Mouse (Mus musculus) G1E (cell line): ENCODE measurements at regions not wholly inside any gene's neighbourhood (a gene's known extent, or its start where the extent isn't known, plus 50 kb on each side); places are given as distances from the start of the nearest gene placed in this dataset.

Experiments used
- ATAC-seq: 2 replicates; pipeline ENCODE4 v1.8.0; 2016; ENCODE audit warnings: mild to moderate bottlenecking; ENCODE audit not compliant: insufficient number of reproducible peaks, poor library complexity, low FRiP score, severe bottlenecking; ENCODE audit errors: extremely low read depth
- DNase-seq: peaks from one replicate; pipeline ENCODE4 v3.0.0; 2012; ENCODE audit warnings: low spot score
- H3K27me3 ChIP-seq: 2 replicates; pipeline ENCODE4 v1.6.1; 2012; ENCODE audit warnings: mild to moderate bottlenecking, low read length, inconsistent platforms; ENCODE audit not compliant: insufficient read depth
- H3K36me3 ChIP-seq: replicated peaks from 2 replicates; pipeline ENCODE3; 2012; ENCODE audit warnings: mild to moderate bottlenecking, inconsistent platforms
- H3K4me1 ChIP-seq: 2 replicates; pipeline ENCODE4 v1.6.1; 2012; ENCODE audit warnings: low read depth, low read length, inconsistent platforms, mixed read lengths; ENCODE audit not compliant: insufficient read depth
- H3K4me3 ChIP-seq: 2 replicates; pipeline ENCODE4 v1.5.1; 2012; ENCODE audit warnings: low read depth, mild to moderate bottlenecking, inconsistent platforms, low read length, moderate library complexity, mixed read lengths
- H3K9me3 ChIP-seq: replicated peaks from 2 replicates; pipeline ENCODE4 v1.6.1; 2012; ENCODE audit warnings: inconsistent platforms
- CTCF ChIP-seq: IDR thresholded peaks from 2 replicates; pipeline ENCODE4 v1.5.1; 2012; ENCODE audit warnings: low read depth, low read length, inconsistent platforms, mixed read lengths
- GATA1 ChIP-seq: IDR thresholded peaks from 2 replicates; pipeline ENCODE4 v1.6.1; 2012; ENCODE audit warnings: borderline replicate concordance, low read length, inconsistent platforms, mixed read lengths
- GATA2 ChIP-seq: IDR thresholded peaks from 2 replicates; pipeline ENCODE4 v1.6.1; 2012; ENCODE audit warnings: low read depth, low read length, inconsistent platforms, borderline replicate concordance
- POLR2AphosphoS5 ChIP-seq: IDR thresholded peaks from 2 replicates; pipeline ENCODE4 v1.6.1; 2012; ENCODE audit warnings: low read depth, low read length, inconsistent platforms; ENCODE audit not compliant: insufficient replicate concordance
- TAL1 ChIP-seq: conservative IDR thresholded peaks from 2 replicates; pipeline ENCODE4 v1.6.1; 2012; ENCODE audit warnings: low read depth, low read length, inconsistent platforms, mixed read lengths

DNA sequence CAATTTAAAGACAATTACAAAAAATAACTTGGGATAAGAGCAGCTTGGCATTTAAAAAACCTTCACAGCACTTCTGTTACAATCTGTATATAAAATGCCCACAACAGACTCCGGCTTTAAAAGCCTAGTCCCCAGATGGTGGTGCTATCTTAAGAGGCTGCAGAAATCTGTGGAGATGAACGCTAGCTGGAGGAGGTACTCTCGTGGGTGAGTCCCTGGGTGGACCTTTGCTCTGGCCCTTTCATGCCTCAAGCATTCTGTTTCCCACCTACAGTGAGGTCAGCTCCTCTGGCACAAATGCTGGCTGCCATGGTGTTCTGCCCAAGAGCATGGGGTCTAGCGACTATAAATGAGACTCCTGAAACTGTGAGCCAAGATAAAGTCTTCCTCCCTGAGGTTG is 280.6 kb upstream of the 9630041A04Rik start:
- Histone ChIP-seq H3K27me3 (no peaks in the 10 kb centered on the region), H3K4me1 (no peaks in the 10 kb centered on the region), H3K36me3 (no peaks in the 10 kb centered on the region), H3K9me3 (peaks cover 28% of the 10 kb centered on the region), H3K4me3 (no peak overlapping the region)
- no peak for ATAC-seq
- no peak for TF ChIP-seq CTCF
- TF ChIP-seq POLR2AphosphoS5 = no peak
- no peak for TF ChIP-seq GATA1
- no peak for TF ChIP-seq GATA2
- no peak for TF ChIP-seq TAL1
- no peak for DNase-seq

DNA sequence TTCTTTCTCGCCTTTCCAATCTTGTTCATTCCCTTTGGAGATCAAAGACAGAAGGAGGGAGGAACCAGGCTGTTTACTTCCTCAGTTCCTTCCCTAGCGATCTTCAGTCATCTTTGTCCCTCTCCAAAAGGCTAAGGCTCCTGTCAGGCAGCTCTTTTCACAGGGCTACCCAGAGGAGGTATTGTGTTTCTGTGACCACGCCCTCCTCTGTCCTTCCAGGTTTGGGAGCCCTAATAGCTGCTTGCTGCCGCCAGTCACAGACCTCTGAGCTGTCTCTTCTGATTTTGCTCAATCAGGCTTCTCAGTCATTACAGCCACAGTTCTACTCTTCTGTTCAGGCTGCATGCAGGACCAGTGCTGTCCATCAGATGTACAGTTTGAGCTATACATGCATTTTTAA is 290.9 kb upstream of the 9630041A04Rik start:
- Histone ChIP-seq H3K9me3 (peaks cover 32% of the 10 kb centered on the region), H3K27me3 (no peaks in the 10 kb centered on the region), H3K36me3 (no peaks in the 10 kb centered on the region), H3K4me1 (no peaks in the 10 kb centered on the region), H3K4me3 (no peak overlapping the region)
- TF ChIP-seq TAL1 (no peak), GATA2 (no peak), POLR2AphosphoS5 (no peak), GATA1 (no peak), CTCF (no peak)
- DNase-seq (no peak), ATAC-seq (no peak)

DNA sequence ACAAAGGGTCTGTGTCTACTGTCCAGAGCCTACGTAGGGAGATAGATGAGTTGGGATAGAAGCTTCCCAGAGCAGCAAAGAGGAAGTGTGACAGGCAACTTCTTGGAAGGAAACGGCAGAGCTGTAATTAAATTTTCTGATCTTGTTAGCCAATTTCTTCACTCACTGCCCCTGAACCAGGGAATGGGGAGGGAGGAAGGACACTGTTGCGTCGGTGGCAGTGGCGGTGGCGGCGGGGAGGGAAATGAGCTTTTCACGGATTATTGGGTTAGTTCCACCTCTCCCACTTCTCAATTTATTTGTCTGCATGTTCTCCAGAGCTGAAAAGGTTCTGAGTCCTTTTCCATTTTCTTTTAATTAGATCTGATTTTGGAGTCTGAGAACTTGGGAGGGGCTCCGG is 298.4 kb upstream of the 9630041A04Rik start:
- Histone ChIP-seq H3K9me3 (peaks cover 57% of the 10 kb centered on the region), H3K4me1 (no peaks in the 10 kb centered on the region), H3K4me3 (no peak overlapping the region), H3K36me3 (no peaks in the 10 kb centered on the region), H3K27me3 (no peaks in the 10 kb centered on the region)
- DNase-seq (no peak), ATAC-seq (no peak)
- TF ChIP-seq CTCF (no peak), TAL1 (no peak), GATA1 (no peak), POLR2AphosphoS5 (no peak), GATA2 (no peak)

- Histone ChIP-seq H3K4me1 (no peaks in the 10 kb centered on the region), H3K9me3 (peaks cover 51% of the 10 kb centered on the region), H3K27me3 (no peaks in the 10 kb centered on the region), H3K4me3 (no peak overlapping the region), H3K36me3 (no peaks in the 10 kb centered on the region)
- TF ChIP-seq GATA1 (no peak), POLR2AphosphoS5 (no peak), GATA2 (no peak), CTCF (no peak), TAL1 (no peak)
- ATAC-seq (no peak), DNase-seq (no peak)
Measured at GRCm38 (mm10) chr9:101559366-101559765, 302.3 kb upstream of the 9630041A04Rik start.

DNA sequence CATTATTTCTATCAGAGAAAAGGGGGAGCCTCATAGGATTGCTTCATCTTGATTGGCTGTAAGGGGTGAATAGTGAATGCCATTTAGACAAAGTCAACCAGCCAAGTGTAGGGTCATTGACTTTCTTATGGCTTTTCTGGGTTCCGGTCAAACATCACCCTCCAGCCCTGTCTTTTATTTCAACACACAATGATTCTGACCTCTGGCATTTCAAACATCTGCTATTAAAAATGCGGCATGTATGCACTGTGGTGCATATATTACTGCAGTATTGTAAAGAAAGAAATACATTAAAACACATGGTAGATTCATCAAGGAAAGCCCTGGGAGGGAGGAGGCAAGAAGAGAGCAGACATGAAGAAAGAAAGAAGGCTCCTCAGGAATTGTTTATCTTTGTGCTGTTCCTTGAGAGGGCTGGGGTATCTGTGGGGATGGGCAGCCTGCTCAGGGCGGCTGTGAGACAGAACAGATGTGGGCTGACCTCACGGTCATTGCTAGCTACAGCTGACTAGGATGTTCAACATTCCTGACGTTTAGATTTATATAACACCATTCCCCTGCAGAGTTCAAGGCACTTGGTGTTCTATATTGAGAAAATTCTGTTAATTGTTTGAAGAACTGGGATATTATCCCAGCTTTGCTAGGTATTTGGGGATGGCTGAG is 303.5 kb upstream of the Ppp2r3a start:
- Histone ChIP-seq H3K4me3 (no peak overlapping the region), H3K36me3 (no peaks in the 10 kb centered on the region), H3K27me3 (no peaks in the 10 kb centered on the region), H3K9me3 (peaks cover 55% of the 10 kb centered on the region), H3K4me1 (no peaks in the 10 kb centered on the region)
- DNase-seq = no peak
- no peak for ATAC-seq
- TF ChIP-seq TAL1 = no peak
- TF ChIP-seq GATA1 = no peak
- TF ChIP-seq GATA2 = no peak
- TF ChIP-seq POLR2AphosphoS5 = no peak
- TF ChIP-seq CTCF = no peak

DNA sequence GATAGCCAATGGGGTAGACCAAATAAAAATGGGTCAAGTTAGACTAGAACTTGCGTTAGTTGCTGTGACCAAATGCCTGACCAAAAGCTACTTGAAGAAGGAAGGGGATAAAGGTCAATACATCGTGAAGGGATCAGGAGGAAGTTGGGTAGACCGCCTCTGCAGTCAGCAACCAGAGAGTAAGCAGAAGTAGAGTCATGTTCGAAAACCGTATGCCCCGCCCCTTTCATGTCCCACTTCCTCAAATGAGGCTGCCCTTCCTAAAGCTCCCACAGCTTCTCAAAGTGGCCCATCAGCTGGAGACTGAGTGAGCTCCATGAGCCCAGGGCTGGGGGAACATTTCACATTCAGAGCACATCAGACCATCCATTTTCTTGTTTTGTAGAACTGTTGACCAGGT is 301.2 kb upstream of the Ppp2r3a start:
- Histone ChIP-seq H3K36me3 (no peaks in the 10 kb centered on the region), H3K4me1 (no peaks in the 10 kb centered on the region), H3K27me3 (no peaks in the 10 kb centered on the region), H3K9me3 (peaks cover 45% of the 10 kb centered on the region), H3K4me3 (no peak overlapping the region)
- DNase-seq = no peak
- TF ChIP-seq TAL1 (no peak), CTCF (no peak), GATA2 (no peak), POLR2AphosphoS5 (no peak), GATA1 (no peak)
- no peak for ATAC-seq

DNA sequence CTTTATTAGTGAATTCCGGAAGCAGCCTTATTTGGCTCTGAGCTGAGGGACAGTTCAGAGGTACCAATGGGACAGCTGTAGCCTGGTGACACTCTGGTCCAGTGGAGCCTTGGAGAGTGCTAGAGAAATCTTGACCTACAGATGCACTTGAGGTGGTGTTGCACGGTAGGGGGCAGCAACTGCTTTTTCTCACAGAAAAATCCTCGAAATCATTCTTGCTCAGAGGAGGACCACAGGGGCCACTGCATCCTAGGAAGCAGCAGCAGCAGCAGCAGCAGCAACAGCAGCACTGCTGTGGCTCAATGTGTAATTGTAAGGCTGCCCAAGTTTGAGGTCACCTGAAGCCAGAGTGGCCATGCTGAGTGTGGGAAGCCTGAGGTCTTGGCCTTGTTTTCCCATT is 299.7 kb upstream of the Ppp2r3a start:
- no peak for ATAC-seq
- H3K27me3 ChIP-seq = no peaks in the 10 kb centered on the region
- no peaks in the 10 kb centered on the region for H3K36me3 ChIP-seq
- H3K4me3 ChIP-seq = no peak overlapping the region
- H3K9me3 ChIP-seq = peaks cover 46% of the 10 kb centered on the region
- H3K4me1 ChIP-seq = no peaks in the 10 kb centered on the region
- TF ChIP-seq POLR2AphosphoS5 = no peak
- no peak for TF ChIP-seq GATA2
- no peak for TF ChIP-seq GATA1
- TF ChIP-seq TAL1 = no peak
- TF ChIP-seq CTCF = no peak
- DNase-seq = no peak
